Mouse (Mus musculus) myocyte (in vitro differentiated cells): ENCODE data around the gene Tprg.

Source experiments
- POLR2A ChIP-seq: IDR thresholded peaks from one replicate; pipeline ENCODE4 v1.6.1; 2011; ENCODE audit warnings: low read depth, mild to moderate bottlenecking, control low read depth, moderate library complexity; ENCODE audit not compliant: insufficient read length
- SRF ChIP-seq: IDR thresholded peaks from one replicate; pipeline ENCODE4 v1.6.1; 2011; ENCODE audit warnings: low read depth; ENCODE audit not compliant: control insufficient read depth, insufficient read length

GRCm38 (mm10) chr16:25422997-25423396 lies 136.4 kb downstream of the Tprg start:
- TF ChIP-seq POLR2A (no peak), SRF (no peak)
